Mouse (Mus musculus) kidney, adult 2 months (tissue): ENCODE data around the gene Ctnna3.

Source experiments
- CTCF ChIP-seq: fragments of 200-500 bp; conservative IDR thresholded peaks from 2 replicates; pipeline ENCODE4 v1.5.1; 2011; ENCODE audit warnings: low read depth, mild to moderate bottlenecking, control low read depth, low read length, moderate library complexity, mixed read lengths; ENCODE audit not compliant: insufficient read depth, insufficient read length
- POLR2A ChIP-seq: fragments of 200-500 bp; IDR thresholded peaks from one replicate; pipeline ENCODE4 v1.6.1; 2011; ENCODE audit warnings: low read depth, low read length, control low read depth

GRCm38 (mm10) chr10:64063704-64064103 is 633.8 kb downstream of the Ctnna3 start:
- no peak for TF ChIP-seq POLR2A
- TF ChIP-seq CTCF, result no peak
